Mouse (Mus musculus) liver, postnatal 0 days (tissue): ENCODE results near the gene Crybb1. TPM values are rescaled to one million over a fixed set of nuclear protein-coding genes. Genes with fewer than 3 reads are reported as not detected.
A peak's percentile ranks its signal among the peaks of the same experiment; 100 is the strongest.

Experiments
- ATAC-seq: fragments of 200-750 bp; cut with Nextera tagmentation; 2 replicates; pipeline ENCODE4 v1.8.0; 2017; ENCODE audit warnings: mild to moderate bottlenecking, moderate library complexity
- DNase-seq: peaks from one replicate; pipeline ENCODE4 v3.0.0-alpha.2; 2016
- H3K27ac ChIP-seq: fragments of 300-500 bp; sonication (generic); 2 replicates; pipeline ENCODE4 v1.5.1; 2014; ENCODE audit warnings: antibody characterized with exemption, moderate library complexity, mild to moderate bottlenecking, low read depth
- H3K27me3 ChIP-seq: fragments of 300-500 bp; sonication (generic); 2 replicates; pipeline ENCODE4 v1.6.1; 2014; ENCODE audit warnings: low read length, control low read depth, mixed read lengths; ENCODE audit not compliant: insufficient read depth
- H3K36me3 ChIP-seq: fragments of 300-500 bp; sonication (generic); replicated peaks from 2 replicates; pipeline ENCODE4 v1.6.1; 2014; ENCODE audit warnings: mild to moderate bottlenecking, control low read depth, low read length, moderate library complexity, mixed read lengths; ENCODE audit not compliant: insufficient read depth
- H3K4me1 ChIP-seq: fragments of 300-500 bp; sonication (generic); 2 replicates; pipeline ENCODE4 v1.6.1; 2014; ENCODE audit warnings: antibody characterized with exemption, mild to moderate bottlenecking, control low read depth; ENCODE audit not compliant: insufficient read depth
- H3K4me2 ChIP-seq: fragments of 300-500 bp; sonication (generic); 2 replicates; pipeline ENCODE4 v1.6.1; 2014; ENCODE audit warnings: low read depth, mild to moderate bottlenecking, low read length, moderate library complexity, mixed read lengths
- H3K4me3 ChIP-seq: fragments of 300-500 bp; sonication (generic); 2 replicates; pipeline ENCODE4 v1.5.1; 2014; ENCODE audit warnings: low read depth, low read length
- H3K9ac ChIP-seq: fragments of 300-500 bp; sonication (generic); replicated peaks from 2 replicates; pipeline ENCODE4 v1.6.1; 2014; ENCODE audit warnings: mild to moderate bottlenecking, moderate library complexity
- H3K9me3 ChIP-seq: fragments of 300-500 bp; sonication (generic); 2 replicates; pipeline ENCODE4 v1.6.1; 2016; ENCODE audit warnings: mild to moderate bottlenecking, control low read depth, low read length, mixed read lengths
- CTCF ChIP-seq: sonication (generic); IDR thresholded peaks from 2 replicates; pipeline ENCODE4 v1.5.1; 2016; ENCODE audit warnings: antibody characterized with exemption, low read depth
- EP300 ChIP-seq: IDR thresholded peaks from 2 replicates; pipeline ENCODE4 v1.6.1; 2016; ENCODE audit warnings: antibody characterized with exemption, low read depth, mild to moderate bottlenecking
- WGBS: fragments of 180-500 bp; shearing (Covaris S2); extraction: QIAGEN DNeasy Blood & Tissue Kit; methylation state at CpG from one replicate; pipeline ENCODE4 v1.1.7; 2014; ENCODE audit not compliant: insufficient replicate concordance; 5-methylcytosine and 5-hydroxymethylcytosine counted together
- polyA plus RNA-seq: library from polyadenylated mRNA; unstranded; fragments of >200 nt; fragmentation: Nextera tagmentation; extraction: Ambion mirVana; gene quantifications from 2 replicates; pipeline ENCODE4 v1.2.1, GENCODE M21; 2015

Gene Crybb1
- polyA plus RNA-seq, 1 experiment from 2014 or later: 0.33 TPM

DNA sequence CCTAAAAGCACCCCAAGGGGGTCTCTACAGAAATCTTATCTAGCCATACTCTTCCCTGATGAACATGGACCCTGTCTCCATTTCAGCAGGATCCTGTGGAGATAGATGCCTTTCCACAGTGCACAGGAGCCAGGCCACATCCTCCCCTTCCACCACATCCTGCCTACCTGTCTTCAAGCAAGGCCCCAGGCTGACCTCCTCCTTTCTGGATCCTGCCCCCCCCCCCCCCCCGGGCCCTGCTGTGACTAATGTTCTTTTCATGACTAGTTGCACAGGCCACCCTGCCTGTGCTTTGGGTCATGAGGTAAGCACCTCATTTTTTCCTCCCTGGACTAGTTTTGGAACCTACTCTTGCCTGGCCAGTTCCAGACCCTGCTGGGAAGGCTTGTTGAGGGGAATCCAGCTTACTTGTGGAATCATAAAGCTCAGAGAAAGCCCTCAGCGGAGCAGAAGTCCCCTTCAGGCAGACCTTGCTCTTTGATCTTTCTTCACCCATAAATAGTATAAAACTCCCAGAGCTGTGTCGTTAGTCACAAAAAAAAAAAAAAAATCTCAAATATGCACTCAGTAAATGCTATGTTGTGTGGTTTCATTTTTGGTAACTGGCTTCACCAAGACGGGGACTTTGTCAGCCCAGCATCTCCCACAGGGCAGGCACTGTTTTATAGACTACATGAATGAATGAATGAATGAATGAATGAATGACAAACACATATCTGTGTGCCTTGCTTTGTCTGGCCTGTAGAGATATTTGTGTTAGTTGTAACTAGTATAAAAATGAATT lies 19.6 kb downstream of the Crybb1 start:
- Histone ChIP-seq H3K4me3 (peak overlapping the region; percentile 57; the same call in 1 of the 2 replicates), H3K36me3 (no peaks in the 10 kb centered on the region), H3K4me1 (peaks cover 44% of the 10 kb centered on the region), H3K9ac (no peak overlapping the region), H3K9me3 (no peaks in the 10 kb centered on the region), H3K27me3 (no peaks in the 10 kb centered on the region), H3K4me2 (peak overlapping the region; percentile 93), H3K27ac (no peak overlapping the region)
- DNase-seq: no peak
- no peak for ATAC-seq
- WGBS: 50% methylated on average over 4 of the region's 4 CpGs
- TF ChIP-seq CTCF: no peak
- no peak for TF ChIP-seq EP300

- Histone ChIP-seq H3K4me2 (peak within 1 kb of the TSS; percentile 93), H3K27ac (peak within 1 kb of the TSS; percentile 85), H3K4me1 (peaks cover 48% of the 10 kb centered on the region), H3K27me3 (no peaks in the 10 kb centered on the region), H3K9ac (peak within 1 kb of the TSS; percentile 77), H3K36me3 (no peaks in the 10 kb centered on the region), H3K9me3 (no peaks in the 10 kb centered on the region), H3K4me3 (peak within 1 kb of the TSS; percentile 68)
- TF ChIP-seq EP300 (no peak), CTCF (no peak)
- DNase-seq (peak; percentile 100), ATAC-seq (peak; percentile 94)
- under 1% methylated on average over 43 of the region's 62 CpGs for WGBS
Measured at GRCm38 (mm10) chr5:112276267-112276873, 20.8 kb downstream of the Crybb1 start, which contains the start of gene Tpst2. Tpst2 (plus strand) TSS chr5:112276691.

DNA sequence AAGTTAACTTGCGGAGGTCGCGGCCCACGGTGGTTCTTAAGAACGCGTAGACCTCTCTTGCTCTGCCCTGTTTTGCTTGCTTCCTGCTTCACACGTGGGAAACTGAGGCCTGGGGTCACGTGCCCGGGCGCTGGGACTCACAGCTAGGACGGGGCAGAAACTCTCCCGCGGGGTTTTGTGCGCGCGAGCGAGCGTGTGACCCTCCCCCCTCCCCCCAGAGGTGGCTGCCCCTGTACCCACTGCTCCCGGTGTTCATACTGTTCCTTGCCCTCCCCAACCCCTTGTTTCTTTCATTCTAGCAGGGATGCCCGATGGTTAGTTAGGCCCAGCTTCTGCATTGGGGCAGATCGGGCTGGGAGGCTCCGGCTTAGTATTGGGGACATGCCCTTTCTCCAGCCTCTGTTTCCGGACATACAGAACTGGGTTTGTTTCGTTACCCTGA lies 21.3 kb downstream of the Crybb1 start:
- WGBS: 0% methylated on average over 20 of the region's 24 CpGs
- Histone ChIP-seq H3K27ac (peak overlapping the region; percentile 85), H3K4me3 (peak overlapping the region; percentile 68), H3K9ac (peak overlapping the region; percentile 77), H3K4me2 (peak overlapping the region; percentile 79), H3K9me3 (no peaks in the 10 kb centered on the region), H3K36me3 (no peaks in the 10 kb centered on the region), H3K4me1 (peaks cover 53% of the 10 kb centered on the region), H3K27me3 (no peaks in the 10 kb centered on the region)
- ATAC-seq (no peak; the same call in 1 of the 2 replicates), DNase-seq (no peak)
- TF ChIP-seq EP300 (no peak), CTCF (no peak)

DNA sequence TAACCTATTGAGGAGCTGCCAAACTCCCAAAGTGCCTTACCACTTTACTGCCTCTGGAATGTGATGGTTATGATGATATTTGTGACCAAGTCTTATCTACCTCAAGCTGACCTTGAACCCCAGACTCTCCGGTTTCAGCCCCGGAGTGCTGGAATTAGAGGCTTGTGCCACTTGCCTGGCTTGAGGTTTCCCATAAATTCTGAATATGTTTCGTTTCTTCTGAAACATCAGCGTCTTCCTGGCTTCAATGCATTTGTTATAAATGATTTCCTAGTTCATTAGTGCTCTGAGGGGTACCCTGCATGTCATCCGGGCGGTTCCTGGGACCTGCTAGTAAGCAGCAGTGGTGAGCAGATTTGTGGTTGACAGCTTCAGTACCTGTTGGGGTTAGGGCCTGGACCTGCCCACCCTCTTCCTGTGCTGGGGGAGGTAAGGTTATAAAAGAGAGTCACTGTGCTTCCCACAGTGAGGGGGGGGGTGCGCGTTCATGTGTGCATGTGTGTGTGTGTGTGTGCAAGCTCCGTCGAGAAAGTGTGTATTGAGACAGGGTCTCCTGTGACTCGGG lies 22.4 kb downstream of the Crybb1 start:
- TF ChIP-seq CTCF (no peak), EP300 (no peak)
- peak overlapping the region; percentile 79 for H3K4me2 ChIP-seq
- H3K9ac ChIP-seq: peak overlapping the region; percentile 77
- WGBS: 55% methylated on average over 11 of the region's 11 CpGs
- peak overlapping the region; percentile 85 for H3K27ac ChIP-seq
- no peaks in the 10 kb centered on the region for H3K36me3 ChIP-seq
- no peaks in the 10 kb centered on the region for H3K27me3 ChIP-seq
- peak overlapping the region; percentile 68 for H3K4me3 ChIP-seq
- no peak for ATAC-seq
- H3K4me1 ChIP-seq: peaks cover 63% of the 10 kb centered on the region
- no peaks in the 10 kb centered on the region for H3K9me3 ChIP-seq
- DNase-seq: no peak

DNA sequence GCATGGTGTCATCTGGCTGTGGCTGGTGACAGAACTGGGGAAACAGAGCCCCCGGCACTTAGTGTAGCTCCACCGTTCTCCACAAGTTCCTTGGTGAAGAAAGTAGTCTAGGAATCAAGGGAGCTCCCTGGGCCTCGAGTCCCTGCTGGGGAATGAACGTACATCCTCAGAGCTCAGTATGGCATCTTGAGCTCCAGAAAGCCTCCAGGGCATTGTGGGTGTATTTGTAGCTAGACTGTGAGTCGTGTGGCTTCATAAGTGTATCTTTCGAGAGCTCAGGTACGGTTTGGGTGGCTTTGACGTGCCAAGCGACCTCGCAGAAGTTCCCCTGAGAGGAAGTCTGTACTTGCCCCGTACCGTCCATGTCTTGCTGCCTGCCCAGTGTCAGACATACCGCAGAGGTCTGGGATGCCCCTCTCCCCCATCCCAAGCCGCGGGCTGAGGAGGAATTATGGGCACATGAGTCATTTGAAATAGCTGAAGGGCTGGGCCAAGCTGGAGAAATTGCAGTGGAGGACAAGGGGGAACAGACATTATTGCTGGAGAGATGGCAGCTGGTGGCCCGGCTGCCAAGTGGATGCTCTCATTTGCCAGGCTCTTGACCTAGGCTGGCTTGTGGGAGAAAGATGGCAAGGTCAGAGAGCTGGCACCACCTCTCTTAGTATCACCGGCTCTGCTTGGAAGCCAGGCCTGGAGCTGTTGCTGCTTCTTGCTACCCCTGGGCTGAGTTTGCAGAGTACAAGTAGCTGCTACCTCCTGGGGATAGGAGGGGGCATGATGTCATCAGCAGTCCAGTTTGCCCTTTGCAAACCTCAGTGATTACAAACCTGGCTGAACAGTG lies 23.8 kb downstream of the Crybb1 start:
- no peaks in the 10 kb centered on the region for H3K27me3 ChIP-seq
- TF ChIP-seq EP300: no peak
- no peak for TF ChIP-seq CTCF
- ATAC-seq (no peak), DNase-seq (no peak)
- H3K27ac ChIP-seq: peak overlapping the region; percentile 85
- WGBS: 39% methylated on average over 17 of the region's 17 CpGs
- peak overlapping the region; percentile 46 for H3K9ac ChIP-seq
- peak overlapping the region; percentile 22; the same call in 1 of the 2 replicates for H3K4me3 ChIP-seq
- H3K4me2 ChIP-seq: peak overlapping the region; percentile 79
- peaks cover 78% of the 10 kb centered on the region for H3K4me1 ChIP-seq
- no peaks in the 10 kb centered on the region for H3K9me3 ChIP-seq
- no peaks in the 10 kb centered on the region for H3K36me3 ChIP-seq
